ENCODE assay signal across 30 mouse cellular contexts in the genomic region with DNA sequence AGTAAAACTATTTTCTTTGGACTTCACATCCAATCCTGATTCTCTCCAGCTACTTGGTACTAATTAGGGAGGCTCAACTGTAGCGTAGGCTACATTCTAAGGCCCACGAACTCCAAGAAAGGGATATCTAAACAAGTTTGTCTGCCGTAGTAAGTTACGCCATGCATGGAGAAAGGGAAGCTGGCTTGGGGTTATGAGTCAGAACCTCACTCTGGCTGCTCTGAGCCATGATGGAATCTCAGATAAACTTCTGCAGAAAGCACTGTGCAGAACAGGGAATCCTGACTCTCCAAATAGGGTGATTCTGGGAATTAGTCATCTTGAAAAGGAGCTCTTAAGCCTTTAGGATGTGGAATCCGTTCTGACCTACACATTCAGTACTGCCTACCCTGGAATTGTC.
A peak's percentile ranks its signal among the peaks of the same experiment; 100 is the strongest.
DNase-seq lines count a peak whose midpoint lies in the region; TF ChIP-seq lines count a peak whose summit lies in the region.
"Had no signal": no experiment of that assay in that cellular context is flagged by ENCODE, and none has a peak within 500 bp of the region (broad histone marks: within the 10 kb centered on the region; RNA-seq: fewer than 3 reads in every experiment).

No protein-coding gene starts in this region.

- peak; percentile 28 for DNase-seq in urinary bladder, postnatal 14 days (ENCODE audit: low spot score)
- no peak for DNase-seq in urinary bladder, adult 2 months (ENCODE audit: low spot score)
- peak; percentile 32 for DNase-seq in Muller cell, postnatal 12 days (ENCODE audit: inconsistent ontology term)
- DNase-seq in right cerebral cortex, adult 2 months (ENCODE audit: low spot score in 2 of 2), result no peak
- no peak for DNase-seq in B cell, adult 2 months
- no peak for DNase-seq in adrenal gland, adult 2 months
- DNase-seq: adrenal gland, postnatal 25 days; cerebellum, adult 8-10 months; cerebellum, postnatal 36 days; gastrocnemius, postnatal 14 days; heart, adult 11 months; kidney, adult 9 months; kidney, postnatal 14 days; layer of hippocampus, adult 9-11 months; liver; lung, adult 2 months; lung, postnatal 10 days; retina, postnatal 1 day; right cerebral cortex, postnatal 25 days; spleen, adult 18-20 months; thymus, postnatal 4 days had no signal

- H3K4me3 ChIP-seq in embryonic fibroblast, embryonic 13.5 days (ENCODE audit: insufficient read depth, low read length), result no peak overlapping the region
- H3K4me3 ChIP-seq: forebrain, embryonic 13.5 days; heart, embryonic 10.5 days; heart, embryonic 15.5 days; hindbrain, embryonic 13.5 days; midbrain, embryonic 13.5 days; neural tube, embryonic 15.5 days had no signal

- H3K27ac ChIP-seq in embryonic fibroblast, embryonic 13.5 days (ENCODE audit: insufficient read depth, low read length), result peak overlapping the region; percentile 49; the same call in 1 of the 2 replicates
- H3K27ac ChIP-seq: forebrain, embryonic 13.5 days; heart, embryonic 10.5 days; heart, embryonic 15.5 days; hindbrain, embryonic 13.5 days; liver, embryonic 14.5 days; macrophage; midbrain, embryonic 13.5 days; neural tube, embryonic 15.5 days had no signal

- no peak for TF ChIP-seq POLR2A in embryonic fibroblast, embryonic 13.5 days (IDR thresholded peaks at IDR 0.05; ENCODE audit: low read depth, low read length)

- no peak for TF ChIP-seq CTCF in embryonic fibroblast, embryonic 13.5 days (IDR thresholded peaks at IDR 0.05; ENCODE audit: borderline replicate concordance, insufficient read depth, low read length)

- peaks cover 11% of the 10 kb centered on the region for H3K4me1 ChIP-seq in embryonic fibroblast, embryonic 13.5 days (ENCODE audit: control insufficient read depth, insufficient read depth, low read length)
- H3K4me1 ChIP-seq: forebrain, embryonic 13.5 days; heart, embryonic 10.5 days; heart, embryonic 15.5 days; hindbrain, embryonic 13.5 days; midbrain, embryonic 13.5 days had no signal

Comparison
In these comparisons a context has a peak if more than half of its experiments do, and no peak if none do; other contexts are left out.
1. DNase-seq: peak in urinary bladder, postnatal 14 days (single experiment) and Muller cell, postnatal 12 days (single experiment); none in urinary bladder, adult 2 months (single experiment), right cerebral cortex, adult 2 months (0 of 2), B cell, adult 2 months (0 of 2) and adrenal gland, adult 2 months (single experiment).